22 mouse cellular contexts compared by ENCODE assay signal in genomic region chr14:54777893-54778292, GRCm38 (mm10). TPM values are rescaled to one million over a fixed set of nuclear protein-coding genes. Genes with fewer than 3 reads are reported as not detected.
DNase-seq lines count a peak whose midpoint lies in the region; ATAC-seq and TF ChIP-seq lines count a peak whose summit lies in the region.
"Had no signal": no experiment of that assay in that cellular context is flagged by ENCODE, and none has a peak within 500 bp of the region (broad histone marks: within the 10 kb centered on the region; RNA-seq: fewer than 3 reads in every experiment).

No protein-coding gene starts in this region.

- peak in 1 of 2 experiments; percentile 47; a peak in 1 of 4 replicates for TF ChIP-seq EP300 in MEL (IDR thresholded peaks at IDR 0.05; ENCODE audit: low read depth in 1 of 2, low read length in 2 of 2)

- DNase-seq in 416B (ENCODE audit: low read depth) (peak; percentile 98), MEL (ENCODE audit: low read depth, low spot score) (no peak)
- no peak for DNase-seq in midbrain, postnatal 0 days (ENCODE audit: low spot score)
- DNase-seq: adrenal gland, postnatal 10 days; cerebellum, adult 11-12 months; cerebellum, postnatal 10 days; gastrocnemius, postnatal 14 days; heart, postnatal 36 days had no signal

- TF ChIP-seq POLR2A in MEL (IDR thresholded peaks at IDR 0.05; ENCODE audit: control insufficient read depth in 1 of 2, insufficient read depth in 1 of 2, low read depth in 1 of 2, low read length in 2 of 2, poor library complexity in 1 of 2) = no peak

- no peak for TF ChIP-seq RAD21 in MEL (IDR thresholded peaks at IDR 0.05; ENCODE audit: low read depth, low read length)

- no peak for TF ChIP-seq CTCF in MEL (IDR thresholded peaks at IDR 0.05 in 2 of 3, conservative IDR thresholded peaks at IDR 0.05 in 1 of 3; ENCODE audit: control insufficient read depth in 1 of 3, insufficient read depth in 1 of 3, low read depth in 2 of 3, low read length in 3 of 3, poor library complexity in 1 of 3, severe bottlenecking in 1 of 3)
- no peak for TF ChIP-seq CTCF in midbrain, postnatal 0 days (IDR thresholded peaks at IDR 0.05)

- no peak overlapping the region for H3K4me3 ChIP-seq in intestine, embryonic 16.5 days (ENCODE audit: low read length)
- no peak overlapping the region for H3K4me3 ChIP-seq in intestine, embryonic 15.5 days (replicated peaks)
- no peak overlapping the region for H3K4me3 ChIP-seq in MEL (ENCODE audit: control insufficient read depth in 1 of 2, insufficient read depth in 1 of 2, low read depth in 2 of 2, low read length in 2 of 2)
- no peak overlapping the region for H3K4me3 ChIP-seq in heart, embryonic 11.5 days (ENCODE audit: low read depth, low read length)
- no peak overlapping the region for H3K4me3 ChIP-seq in midbrain, postnatal 0 days (ENCODE audit: low read depth, low read length)
- H3K4me3 ChIP-seq: embryonic facial prominence, embryonic 12.5 days; forebrain, embryonic 12.5 days; heart, embryonic 13.5 days; hindbrain, embryonic 13.5 days had no signal

- H3K36me3 ChIP-seq in intestine, embryonic 16.5 days (ENCODE audit: control insufficient read depth, insufficient read depth, low read length) = no peaks in the 10 kb centered on the region
- H3K36me3 ChIP-seq in intestine, embryonic 15.5 days = no peaks in the 10 kb centered on the region
- H3K36me3 ChIP-seq in MEL (ENCODE audit: control insufficient read depth in 1 of 2, insufficient read depth in 2 of 2, low read length in 2 of 2) = peaks cover 0 to 8% of the 10 kb centered on the region in 2 experiments; a peak in 2 of 4 replicates
- H3K36me3 ChIP-seq in heart, embryonic 11.5 days (ENCODE audit: control insufficient read depth, insufficient read depth, low read length) = no peaks in the 10 kb centered on the region
- no peaks in the 10 kb centered on the region for H3K36me3 ChIP-seq in midbrain, postnatal 0 days (ENCODE audit: insufficient read depth, low read length)
- H3K36me3 ChIP-seq: embryonic facial prominence, embryonic 12.5 days; forebrain, embryonic 12.5 days; heart, embryonic 13.5 days; hindbrain, embryonic 13.5 days had no signal

- H3K9ac ChIP-seq in intestine, embryonic 16.5 days (ENCODE audit: low read depth, low read length) = no peak overlapping the region
- no peak overlapping the region for H3K9ac ChIP-seq in intestine, embryonic 15.5 days
- H3K9ac ChIP-seq in MEL (ENCODE audit: control insufficient read depth, low read depth, low read length, poor library complexity, severe bottlenecking) = no peak overlapping the region
- H3K9ac ChIP-seq in heart, embryonic 11.5 days (ENCODE audit: low read depth, low read length) = no peak overlapping the region
- no peak overlapping the region for H3K9ac ChIP-seq in midbrain, postnatal 0 days (replicated peaks; ENCODE audit: low read length, poor library complexity, severe bottlenecking)
- H3K9ac ChIP-seq: embryonic facial prominence, embryonic 12.5 days; forebrain, embryonic 12.5 days; heart, embryonic 13.5 days; hindbrain, embryonic 13.5 days had no signal

- WGBS in intestine, embryonic 16.5 days = 78% methylated on average over 4 of the region's 4 CpGs
- 80% methylated on average over 4 of the region's 4 CpGs for WGBS in intestine, embryonic 15.5 days
- WGBS in heart, embryonic 11.5 days (ENCODE audit: insufficient replicate concordance) = 57% methylated on average over 4 of the region's 4 CpGs
- 74% methylated on average over 4 of the region's 4 CpGs for WGBS in midbrain, postnatal 0 days

- ATAC-seq in intestine, embryonic 16.5 days = no peak
- ATAC-seq in intestine, embryonic 15.5 days = no peak
- ATAC-seq in megakaryocyte progenitor cell, adult 5-6 weeks (replicated peaks; ENCODE audit: poor library complexity) = peak; percentile 20; the same call in 1 of the 2 replicates
- no peak for ATAC-seq in heart, embryonic 11.5 days (replicated peaks; ENCODE audit: insufficient number of reproducible peaks, low FRiP score, low TSS enrichment)
- ATAC-seq in midbrain, postnatal 0 days (ENCODE audit: low FRiP score) = no peak
- ATAC-seq: forebrain, embryonic 16.5 days; hindbrain, postnatal 0 days had no signal

- 0 out of 2 replicates have a peak overlapping the region, but pooled peaks have one; percentile 22 for H3K4me2 ChIP-seq in intestine, embryonic 16.5 days (ENCODE audit: low read depth, low read length)
- no peak overlapping the region for H3K4me2 ChIP-seq in intestine, embryonic 15.5 days (replicated peaks)
- H3K4me2 ChIP-seq in heart, embryonic 11.5 days = no peak overlapping the region
- no peak overlapping the region for H3K4me2 ChIP-seq in midbrain, postnatal 0 days (ENCODE audit: low read depth, low read length, poor library complexity, severe bottlenecking)
- H3K4me2 ChIP-seq: embryonic facial prominence, embryonic 12.5 days; forebrain, embryonic 12.5 days; heart, embryonic 13.5 days; hindbrain, embryonic 13.5 days had no signal

- H3K27me3 ChIP-seq in intestine, embryonic 16.5 days (replicated peaks; ENCODE audit: control insufficient read depth, insufficient read depth, low read length) = no peaks in the 10 kb centered on the region; the same call in 1 of the 2 replicates
- H3K27me3 ChIP-seq in intestine, embryonic 15.5 days (replicated peaks) = no peaks in the 10 kb centered on the region
- peaks cover 7 to 11% of the 10 kb centered on the region in 2 experiments for H3K27me3 ChIP-seq in MEL (ENCODE audit: control insufficient read depth in 1 of 2, insufficient read depth in 2 of 2, low read length in 2 of 2)
- H3K27me3 ChIP-seq in heart, embryonic 11.5 days (ENCODE audit: control insufficient read depth, insufficient read depth, low read length) = peaks cover 16% of the 10 kb centered on the region
- no peaks in the 10 kb centered on the region for H3K27me3 ChIP-seq in midbrain, postnatal 0 days (ENCODE audit: insufficient read depth, low read length)

- peaks cover 14% of the 10 kb centered on the region; the same call in 1 of the 2 replicates for H3K4me1 ChIP-seq in intestine, embryonic 16.5 days (ENCODE audit: control insufficient read depth, insufficient read depth, low read length)
- H3K4me1 ChIP-seq in intestine, embryonic 15.5 days (replicated peaks) = 0 out of 2 replicates have a peak, but pooled peaks cover 11% of the 10 kb centered on the region
- peaks cover 0 to 9% of the 10 kb centered on the region in 2 experiments; a peak in 1 of 4 replicates for H3K4me1 ChIP-seq in MEL (ENCODE audit: control insufficient read depth in 1 of 2, insufficient read depth in 2 of 2, low read length in 2 of 2)
- 0 out of 2 replicates have a peak, but pooled peaks cover 2% of the 10 kb centered on the region for H3K4me1 ChIP-seq in heart, embryonic 11.5 days (ENCODE audit: control insufficient read depth, insufficient read depth, low read length)
- H3K4me1 ChIP-seq in midbrain, postnatal 0 days (ENCODE audit: insufficient read depth, low read length) = 0 out of 2 replicates have a peak, but pooled peaks cover 4% of the 10 kb centered on the region

- H3K9me3 ChIP-seq in intestine, embryonic 16.5 days (ENCODE audit: control insufficient read depth, low read length) = no peaks in the 10 kb centered on the region
- H3K9me3 ChIP-seq in intestine, embryonic 15.5 days = no peaks in the 10 kb centered on the region
- H3K9me3 ChIP-seq in MEL (replicated peaks; ENCODE audit: insufficient read depth, low read length) = no peaks in the 10 kb centered on the region
- no peaks in the 10 kb centered on the region for H3K9me3 ChIP-seq in heart, embryonic 11.5 days (replicated peaks; ENCODE audit: control insufficient read depth, low read length)
- H3K9me3 ChIP-seq in midbrain, postnatal 0 days (ENCODE audit: low read length) = no peaks in the 10 kb centered on the region
- H3K9me3 ChIP-seq: embryonic facial prominence, embryonic 12.5 days; forebrain, embryonic 12.5 days; heart, embryonic 13.5 days; hindbrain, embryonic 13.5 days had no signal

- no peaks in the 10 kb centered on the region for H3K79me2 ChIP-seq in MEL (ENCODE audit: control insufficient read depth, insufficient read depth, low read length, poor library complexity)

- H3K27ac ChIP-seq in intestine, embryonic 16.5 days (ENCODE audit: low read length) = no peak overlapping the region
- H3K27ac ChIP-seq in intestine, embryonic 15.5 days = no peak overlapping the region
- no peak overlapping the region for H3K27ac ChIP-seq in MEL (ENCODE audit: control insufficient read depth, low read depth, low read length)
- H3K27ac ChIP-seq in heart, embryonic 11.5 days (ENCODE audit: low read depth, low read length) = no peak overlapping the region
- H3K27ac ChIP-seq in midbrain, postnatal 0 days (ENCODE audit: low read depth, low read length) = no peak overlapping the region
- H3K27ac ChIP-seq: embryonic facial prominence, embryonic 12.5 days; forebrain, embryonic 12.5 days; heart, embryonic 13.5 days; hindbrain, embryonic 13.5 days; hindbrain, postnatal 0 days had no signal

TF ChIP-seq in MEL, 35 proteins besides CTCF, POLR2A, EP300 and RAD21 (continues in another document):
- TF ChIP-seq TCF12 (IDR thresholded peaks at IDR 0.05; ENCODE audit: low read depth, low read length) (peak; percentile 53; the same call in 1 of the 2 replicates), TAL1 (IDR thresholded peaks at IDR 0.05; ENCODE audit: low read length) (no peak)

RNA-seq across cellular contexts. Expression of gene Slc7a8, which starts 3.9 kb away (rescaled TPM):
- 45.7 and 60.3 TPM in 2 replicates for polyA plus RNA-seq in intestine, embryonic 16.5 days (2015; fragmentation: Nextera tagmentation; extraction: Ambion mirVana)
- polyA plus RNA-seq in intestine, embryonic 15.5 days (2015; fragmentation: Nextera tagmentation; extraction: Ambion mirVana) = 30.9 and 33.0 TPM in 2 replicates
- total RNA-seq in MEL (2012; rRNA removed) = 0.07 and 0.08 TPM in 2 replicates
- polyA plus RNA-seq in MEL (2012; ENCODE audit: insufficient read depth in 1 of 2, insufficient read length in 2 of 2, low read depth in 1 of 2, low replicate concordance in 2 of 2, missing spikeins in 1 of 2) = under 1 TPM in 1 of 2 experiments, not detected in 1; 0.29 TPM
- total RNA-seq in megakaryocyte progenitor cell, adult 5-6 weeks (2015) = 4.7 and 7.7 TPM in 2 replicates
- 1.4 and 2.0 TPM in 2 replicates for total RNA-seq in megakaryocyte progenitor cell, adult 5-6 weeks (2017)
- polyA plus RNA-seq in heart, embryonic 11.5 days (2014; fragmentation: Nextera tagmentation; extraction: Ambion mirVana) = 4.8 and 5.6 TPM in 2 replicates
- total RNA-seq in midbrain, postnatal 0 days (2014; rRNA removed) = 10.3 and 11.3 TPM in 2 replicates
- 8.8 and 9.7 TPM in 2 replicates for polyA plus RNA-seq in midbrain, postnatal 0 days (2015; fragmentation: Nextera tagmentation; extraction: Ambion mirVana)

RNA-seq across cellular contexts. Expression of gene Rnf212b, which starts 36.0 kb away (rescaled TPM):
- polyA plus RNA-seq in intestine, embryonic 16.5 days (2015; fragmentation: Nextera tagmentation; extraction: Ambion mirVana) = 0.13 TPM in 1 of 2 replicates, not detected in the other
- not detected in 2 replicates for polyA plus RNA-seq in intestine, embryonic 15.5 days (2015; fragmentation: Nextera tagmentation; extraction: Ambion mirVana)
- not detected in 2 replicates for total RNA-seq in MEL (2012; rRNA removed)
- not detected for polyA plus RNA-seq in MEL (2012; ENCODE audit: insufficient read depth in 1 of 2, insufficient read length in 2 of 2, low read depth in 1 of 2, low replicate concordance in 2 of 2, missing spikeins in 1 of 2)
- not detected in 2 replicates for total RNA-seq in megakaryocyte progenitor cell, adult 5-6 weeks (2015)
- total RNA-seq in megakaryocyte progenitor cell, adult 5-6 weeks (2017) = not detected in 2 replicates
- not detected in 2 replicates for polyA plus RNA-seq in heart, embryonic 11.5 days (2014; fragmentation: Nextera tagmentation; extraction: Ambion mirVana)
- 0.38 TPM in 1 of 2 replicates, not detected in the other for total RNA-seq in midbrain, postnatal 0 days (2014; rRNA removed)
- polyA plus RNA-seq in midbrain, postnatal 0 days (2015; fragmentation: Nextera tagmentation; extraction: Ambion mirVana) = not detected in 2 replicates
- total RNA-seq: heart, postnatal 36 days; hindbrain, postnatal 0 days had no signal
- polyA plus RNA-seq: brain, embryonic 14.5 days; cortical plate, adult 2 months; embryonic facial prominence, embryonic 12.5 days; forebrain, embryonic 12.5 days; forebrain, embryonic 16.5 days; gonadal fat pad, adult 2 months; heart, embryonic 13.5 days; hindbrain, embryonic 13.5 days; hindbrain, postnatal 0 days; intestine, embryonic 14.5 days had no signal
